Mouse (Mus musculus): ENCODE data around the gene Cpt1c.

The Cpt1c gene

DNA sequence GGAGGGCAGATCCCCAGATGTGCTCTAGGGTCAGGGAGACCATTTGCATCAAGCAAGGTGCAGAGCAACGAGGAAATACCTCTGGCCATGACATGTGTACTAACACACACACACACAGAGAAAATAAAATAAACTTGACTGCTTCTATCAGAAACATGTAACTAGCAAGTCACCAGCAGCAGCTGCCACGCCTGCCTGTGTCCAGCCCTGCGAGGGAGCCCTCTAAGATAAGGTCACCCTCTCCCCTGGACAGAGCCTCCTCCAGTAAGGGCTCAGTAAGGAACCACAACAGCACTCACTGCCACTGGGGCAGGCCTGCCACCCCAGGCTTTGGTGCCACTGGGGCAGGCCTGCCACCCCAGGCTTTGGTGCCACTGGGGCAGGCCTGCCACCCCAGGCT, 56.4 kb downstream of the Cpt1c start:
- DNase-seq (ENCODE audit: low read depth, low spot score) = no peak

DNA sequence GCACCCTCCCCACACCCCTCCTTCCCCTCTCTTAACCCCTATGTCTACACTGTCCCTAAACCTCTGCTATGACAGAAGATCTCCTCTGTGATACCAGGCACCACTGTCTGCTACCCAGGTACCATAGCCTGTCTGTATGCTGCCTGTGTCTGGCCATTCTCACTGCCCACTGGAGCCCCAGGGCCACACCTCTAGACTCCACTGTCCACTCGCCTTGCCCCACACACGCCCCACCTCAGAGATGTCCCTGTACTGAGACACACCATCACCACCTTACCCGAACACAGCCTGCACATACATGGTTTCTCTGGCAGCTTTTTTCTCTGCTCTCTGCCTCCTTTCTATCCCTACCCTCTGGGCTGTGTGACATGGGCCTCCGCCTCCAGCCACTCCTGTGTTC, 57.8 kb downstream of the Cpt1c start:
- DNase-seq (ENCODE audit: low read depth, low spot score) = no peak

GRCm38 (mm10) chr7:44916191-44916590, 58.5 kb downstream of the Cpt1c start:
- no peak for DNase-seq (ENCODE audit: low read depth, low spot score)

DNA sequence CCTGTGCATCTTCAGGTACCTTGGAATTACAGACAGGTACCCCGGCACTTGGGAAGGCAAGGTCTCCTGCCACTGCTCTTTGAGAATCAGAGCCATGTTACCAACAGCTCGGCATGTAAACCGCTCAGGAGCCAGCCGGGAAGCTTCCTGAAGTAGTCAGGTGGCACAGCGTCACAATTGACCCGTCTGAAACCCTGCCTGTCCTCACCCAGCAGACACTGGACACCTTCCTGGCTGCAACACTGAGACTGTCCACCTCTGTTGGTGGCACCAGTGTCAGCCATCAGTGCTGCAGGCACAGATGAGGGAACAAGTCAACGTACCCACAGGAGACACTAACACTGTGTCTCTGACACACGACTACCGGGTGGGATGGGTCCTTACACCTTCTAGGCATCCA, 59.3 kb downstream of the Cpt1c start:
- DNase-seq (ENCODE audit: low read depth, low spot score) = no peak

DNA sequence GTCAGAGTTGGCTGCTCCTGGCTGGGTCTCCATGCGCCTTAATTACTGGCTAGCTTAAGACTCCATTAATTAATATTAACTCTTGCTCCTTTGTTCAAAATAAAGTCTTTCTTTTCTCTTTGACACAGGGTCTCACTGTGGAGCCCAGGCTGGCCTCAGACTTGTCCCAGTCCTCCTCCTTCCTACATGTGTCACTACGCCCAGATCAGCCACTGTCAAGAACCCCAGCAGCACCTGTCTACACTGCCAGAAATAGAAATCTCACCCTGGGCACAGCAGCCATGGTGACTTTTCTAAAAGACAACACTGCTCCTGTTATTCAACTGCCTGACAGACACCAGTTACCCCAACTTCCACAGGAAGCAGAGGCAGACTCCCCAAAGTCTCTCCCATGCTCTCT, 60.3 kb downstream of the Cpt1c start:
- DNase-seq (ENCODE audit: low read depth, low spot score) = no peak

Data from ES-CJ7 (cell line).